Mouse (Mus musculus) large intestine, adult 2 months (tissue): ENCODE measurements around the gene Gprasp1. TPM values are rescaled to one million over a fixed set of nuclear protein-coding genes. Genes with fewer than 3 reads are reported as not detected.
"Not testable (repeated sequence)": the region's sequence is repeated elsewhere in the genome, so short reads cannot be mapped to it uniquely, and the experiment has no call there.

ENCODE experiments used
- DNase-seq: peaks from one replicate; pipeline ENCODE4 v3.0.0-alpha.2; 2012; ENCODE audit warnings: low read depth, low spot score
- WGBS: fragments of 180-500 bp; shearing (Covaris S2); methylation state at CpG from one replicate; pipeline ENCODE4 v1.1.7; 2018; 5-methylcytosine and 5-hydroxymethylcytosine counted together
- polyA plus RNA-seq: library from polyadenylated mRNA; depleted of rRNA; stranded (reverse); fragments of >200 nt; gene quantifications from 2 replicates; pipeline ENCODE4 v1.2.3, GENCODE M21; 2012; rRNA removed

Gprasp1 gene
- polyA plus RNA-seq, 1 experiment, result 4.2 TPM

DNA sequence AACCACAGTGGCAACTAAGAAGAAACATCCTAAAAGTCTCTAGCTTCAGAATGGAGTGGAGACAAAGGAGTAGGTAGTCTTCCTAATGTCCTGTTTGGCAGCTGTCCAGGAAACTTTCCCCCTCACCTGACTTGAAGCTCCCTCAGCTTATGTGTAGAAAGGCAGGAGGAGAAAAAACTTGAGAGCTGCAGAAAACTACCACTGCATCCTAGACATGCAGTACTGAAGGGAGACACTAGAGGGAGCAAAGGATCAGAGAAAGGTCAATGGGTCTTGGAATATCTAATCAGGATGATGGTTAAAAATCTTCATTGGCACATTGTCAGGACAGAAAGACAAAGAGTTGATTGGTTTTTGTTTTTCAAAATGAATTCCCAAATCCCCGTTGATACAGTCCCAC, 63.2 kb downstream of the Gprasp1 start:
- 15% methylated on average over 1 of the region's 1 CpGs for WGBS
- no peak for DNase-seq

- 22% methylated on average over 1 of the region's 1 CpGs for WGBS
- not testable (repeated sequence) for DNase-seq
Observed at GRCm38 (mm10) chrX:135835896-135836295, 93.4 kb downstream of the Gprasp1 start.

GRCm38 (mm10) chrX:135837896-135838295, 95.4 kb downstream of the Gprasp1 start:
- no peak for DNase-seq
- 60% methylated on average over 2 of the region's 2 CpGs for WGBS

DNA sequence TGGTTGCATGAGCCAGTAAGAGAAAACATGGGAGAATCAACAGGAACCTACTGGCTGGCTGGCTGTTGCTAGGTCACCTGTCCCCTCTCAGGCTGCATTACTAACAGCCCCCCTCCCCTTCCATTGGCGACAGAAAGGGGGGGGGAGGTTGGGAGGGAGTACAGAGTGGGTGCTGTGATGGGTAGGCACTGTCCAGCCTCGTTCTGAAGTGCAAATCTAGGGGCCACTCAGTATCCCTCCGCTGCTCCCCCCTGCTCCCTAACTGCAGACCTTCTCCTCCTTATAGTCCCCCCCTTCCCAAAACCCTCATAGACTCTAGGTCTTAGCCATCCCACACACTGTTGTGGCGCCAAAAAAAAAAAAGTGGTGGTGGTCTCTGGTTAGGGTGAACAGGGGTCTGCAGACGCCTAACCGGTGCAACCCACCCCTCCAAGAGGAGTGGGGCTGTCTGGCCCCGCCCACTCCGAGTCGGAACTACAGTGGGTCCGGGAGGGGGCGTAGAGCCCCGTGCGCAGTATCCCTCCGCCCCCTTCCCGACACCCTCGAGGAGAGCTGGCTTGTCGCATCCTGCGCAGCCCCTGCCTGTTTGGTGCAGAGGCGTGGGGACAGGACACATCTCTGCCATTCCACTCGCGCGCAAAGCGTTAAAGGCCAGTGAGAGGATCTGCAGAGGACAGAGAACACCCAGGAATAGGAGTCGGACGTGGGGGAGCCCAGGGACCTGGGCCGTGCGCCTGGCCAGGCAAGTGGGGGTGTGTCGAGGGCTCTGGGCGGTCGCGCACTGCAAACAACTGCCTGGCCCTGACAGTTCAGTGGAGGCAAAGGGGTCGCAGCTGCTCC, 96.2 kb downstream of the Gprasp1 start, which contains the start of gene Gprasp2:
TSS of gene Gprasp2 (plus strand) at position 514 of the 840 bp plus-strand sequence.
- DNase-seq, result not testable (repeated sequence)
- WGBS, result 20% methylated on average over 32 of the region's 32 CpGs

- not testable (repeated sequence) for DNase-seq
- 19% methylated on average over 16 of the region's 17 CpGs for WGBS
Observed at GRCm38 (mm10) chrX:135839397-135840391, 97.2 kb downstream of the Gprasp1 start.

Other genes starting within 250 kb of the Gprasp1 start
- not detected in 2 replicates for gene AV320801, start 248.1 kb upstream of the Gprasp1 start, polyA plus RNA-seq
- gene Nxf7, start 144.0 kb upstream of the Gprasp1 start, polyA plus RNA-seq, result 3.6 and 6.0 TPM in 2 replicates
- gene Prame, start 115.0 kb upstream of the Gprasp1 start, polyA plus RNA-seq, result not detected in 2 replicates
- gene Tcp11x2, start 48.9 kb upstream of the Gprasp1 start, polyA plus RNA-seq, result not detected in 2 replicates
- gene Tmsb15a, start 17.5 kb upstream of the Gprasp1 start, polyA plus RNA-seq, result not detected in 2 replicates
- 0.62 and 1.1 TPM in 2 replicates for gene Armcx5, start within 50 bp of the Gprasp1 start, polyA plus RNA-seq
- gene Bhlhb9, start 54.9 kb downstream of the Gprasp1 start, polyA plus RNA-seq, result 0.55 and 0.60 TPM in 2 replicates
- gene Gprasp2, start 96.3 kb downstream of the Gprasp1 start, polyA plus RNA-seq, result 0.68 and 1.3 TPM in 2 replicates